Mouse (Mus musculus): ENCODE measurements around the gene Rin3.

Rin3 gene

GRCm38 (mm10) chr12:102340471-102340870 lies 57.6 kb downstream of the Rin3 start:
- DNase-seq = no peak

DNA sequence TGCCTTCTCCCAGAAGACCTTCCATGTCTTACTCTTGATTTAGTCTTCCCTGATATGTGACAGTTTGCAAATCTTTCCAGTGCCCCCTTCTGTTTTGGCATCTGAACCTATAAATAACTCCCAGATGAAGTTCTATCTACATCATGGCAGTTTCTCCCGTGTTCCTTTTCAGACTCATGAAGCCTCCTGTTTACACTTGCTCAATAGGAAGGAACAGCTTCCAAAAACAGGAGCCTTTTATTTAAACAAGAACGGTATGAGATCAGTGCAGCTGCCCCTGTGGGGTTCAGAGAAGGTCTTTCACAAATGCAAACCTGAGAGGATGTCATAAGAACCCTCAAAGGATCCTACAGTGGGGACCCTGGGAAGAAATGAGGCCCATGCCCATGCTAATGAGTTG lies 59.3 kb downstream of the Rin3 start:
- DNase-seq = no peak

GRCm38 (mm10) chr12:102342602-102343001 lies 59.8 kb downstream of the Rin3 start:
- no peak for DNase-seq

DNA sequence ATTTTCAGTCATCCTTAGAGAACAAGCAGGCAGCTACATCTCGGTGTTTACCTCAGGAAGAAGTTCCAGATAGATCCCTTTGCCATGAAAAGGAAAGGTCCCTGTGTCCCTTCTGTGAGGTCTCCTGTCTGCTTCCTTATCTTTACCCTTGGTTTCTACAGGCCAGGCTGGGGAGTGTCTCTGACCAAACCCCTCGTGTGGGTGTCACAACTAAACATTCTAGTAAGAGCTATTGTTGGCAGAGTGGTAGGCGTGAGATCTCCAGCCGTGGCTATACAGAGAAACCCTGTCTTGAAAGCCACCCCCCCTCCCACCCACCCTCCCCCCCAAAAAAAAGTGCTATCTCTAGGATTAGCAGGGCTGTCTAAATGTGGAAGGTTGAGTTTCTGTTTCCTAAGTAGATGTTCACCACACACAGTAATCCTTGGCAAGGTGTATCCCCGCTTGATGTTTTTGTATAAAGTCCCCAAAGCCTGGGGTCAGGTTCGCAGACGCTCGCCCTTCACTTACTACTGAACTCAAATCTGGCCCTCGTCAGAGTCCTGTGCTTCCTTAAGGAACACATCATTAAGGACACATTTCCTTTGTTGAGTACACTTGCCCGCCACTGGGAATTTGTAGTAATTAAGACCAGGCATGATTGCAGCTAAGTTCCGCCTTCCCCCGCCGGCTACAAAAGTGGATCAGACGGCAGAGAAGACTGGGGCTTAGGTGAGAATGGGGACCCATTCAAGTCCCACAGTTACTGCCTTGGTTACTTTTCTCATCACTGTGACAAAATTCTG lies 62.4 kb downstream of the Rin3 start:
- no peak for DNase-seq

- peak; percentile 72 for DNase-seq
Observed at GRCm38 (mm10) chr12:102346507-102346906, 63.7 kb downstream of the Rin3 start.

- DNase-seq = no peak
Observed at GRCm38 (mm10) chr12:102348447-102348846, 65.6 kb downstream of the Rin3 start.

GRCm38 (mm10) chr12:102350997-102351396 lies 68.1 kb downstream of the Rin3 start:
- no peak for DNase-seq

DNA sequence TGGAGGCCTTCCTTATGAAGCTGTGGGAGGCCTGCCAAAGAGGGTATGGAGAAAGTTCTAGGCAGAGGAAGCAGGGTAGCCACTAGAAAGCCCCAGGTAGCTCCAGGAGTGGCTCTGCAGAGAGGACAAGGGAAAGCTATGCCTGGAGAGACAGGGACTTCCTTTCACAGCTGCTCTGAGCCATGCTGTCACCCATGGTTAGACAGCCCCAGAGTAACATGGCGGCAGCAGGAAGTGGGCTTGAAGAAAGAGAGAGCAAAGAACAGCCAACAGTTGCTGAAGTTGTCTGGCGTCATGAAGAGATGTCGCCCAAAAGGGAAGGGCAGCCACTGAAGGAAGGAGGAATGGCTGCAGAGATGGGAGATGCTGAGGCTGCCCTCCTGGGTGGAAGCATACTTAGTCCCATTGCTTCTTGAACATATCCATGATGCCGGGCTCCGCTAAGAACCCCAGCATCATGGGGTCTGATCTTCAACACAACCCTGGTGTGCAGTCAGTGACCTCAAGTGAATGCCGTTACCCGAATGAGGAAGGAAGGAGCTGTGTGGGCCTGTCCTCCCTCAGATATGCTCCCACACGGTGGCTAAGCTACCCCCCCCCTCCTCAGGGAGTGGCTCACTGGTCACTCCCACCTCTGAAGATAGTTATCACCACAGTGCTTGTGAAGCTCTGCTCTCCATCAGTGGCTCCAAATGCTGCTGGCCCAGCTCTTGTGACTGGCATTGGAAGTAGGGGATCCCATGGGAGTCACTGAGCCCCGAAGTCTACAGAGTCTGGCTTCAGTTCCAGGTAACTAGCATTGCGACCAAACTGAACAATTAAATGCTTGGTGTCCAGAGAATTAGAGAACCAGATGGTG lies 71.5 kb downstream of the Rin3 start:
- DNase-seq = no peak

- no peak for DNase-seq
Observed at GRCm38 (mm10) chr12:102355784-102356183, 72.9 kb downstream of the Rin3 start.

DNA sequence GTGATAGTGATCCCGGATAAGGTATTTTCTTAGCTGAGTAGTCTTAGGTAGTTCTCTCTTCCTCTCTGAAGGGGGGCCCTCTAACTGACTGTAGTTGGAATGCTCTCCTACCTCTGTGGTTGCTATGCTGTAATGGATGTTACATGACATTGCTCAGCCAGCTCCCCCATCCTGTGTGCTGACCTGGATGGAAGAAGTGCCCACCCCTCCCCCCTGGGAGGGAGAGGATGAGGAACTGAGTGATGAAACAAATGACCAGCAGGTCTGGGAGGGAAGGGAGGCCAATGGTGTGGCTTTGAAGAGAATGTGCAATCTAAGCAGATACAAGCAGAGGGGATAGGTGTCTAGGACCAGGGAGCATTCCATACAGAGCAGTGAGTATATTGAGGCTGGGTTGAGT lies 73.9 kb downstream of the Rin3 start:
- no peak for DNase-seq

DNA sequence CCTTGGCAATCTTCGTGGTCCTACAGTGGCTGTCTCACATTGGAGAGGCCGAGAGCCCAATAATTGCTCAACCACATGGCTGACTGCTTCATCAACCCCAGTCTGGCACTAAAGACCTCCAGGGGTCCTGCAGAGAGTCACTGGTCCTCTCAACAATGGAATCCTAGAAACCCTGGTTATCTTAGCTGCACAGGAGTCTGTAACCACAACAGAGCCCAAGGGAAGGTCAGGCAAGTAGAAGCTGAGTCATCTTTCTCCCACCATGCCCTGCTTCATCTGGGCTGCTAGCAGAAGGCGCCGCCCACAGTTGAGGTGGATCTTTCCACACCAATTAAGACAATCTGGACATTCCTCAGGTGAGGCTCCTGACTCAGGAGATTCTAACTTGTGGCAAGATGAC lies 76.5 kb downstream of the Rin3 start:
- DNase-seq = no peak

GRCm38 (mm10) chr12:102361189-102362161 lies 78.6 kb downstream of the Rin3 start:
- DNase-seq = no peak

DNA sequence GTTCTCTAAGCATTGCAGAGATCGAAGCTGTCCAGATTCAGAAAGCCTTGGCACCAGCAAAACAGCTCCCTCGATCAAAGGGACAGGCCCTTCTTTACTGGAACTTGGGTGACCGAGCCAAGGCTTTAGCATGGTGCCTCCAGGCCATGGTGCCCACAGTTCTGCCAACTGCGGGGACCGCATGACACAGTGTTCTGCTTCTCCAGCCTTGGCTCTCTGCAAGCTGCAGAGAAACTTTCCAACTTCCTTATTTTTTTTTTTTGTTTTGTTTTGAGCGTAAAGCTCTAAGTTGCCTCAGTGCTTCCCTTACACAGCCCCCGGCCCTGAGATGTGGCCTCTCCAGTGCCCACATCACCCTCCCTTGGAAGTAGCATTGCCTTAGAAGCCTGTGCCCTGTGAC lies 82.2 kb downstream of the Rin3 start:
- DNase-seq = no peak

DNA sequence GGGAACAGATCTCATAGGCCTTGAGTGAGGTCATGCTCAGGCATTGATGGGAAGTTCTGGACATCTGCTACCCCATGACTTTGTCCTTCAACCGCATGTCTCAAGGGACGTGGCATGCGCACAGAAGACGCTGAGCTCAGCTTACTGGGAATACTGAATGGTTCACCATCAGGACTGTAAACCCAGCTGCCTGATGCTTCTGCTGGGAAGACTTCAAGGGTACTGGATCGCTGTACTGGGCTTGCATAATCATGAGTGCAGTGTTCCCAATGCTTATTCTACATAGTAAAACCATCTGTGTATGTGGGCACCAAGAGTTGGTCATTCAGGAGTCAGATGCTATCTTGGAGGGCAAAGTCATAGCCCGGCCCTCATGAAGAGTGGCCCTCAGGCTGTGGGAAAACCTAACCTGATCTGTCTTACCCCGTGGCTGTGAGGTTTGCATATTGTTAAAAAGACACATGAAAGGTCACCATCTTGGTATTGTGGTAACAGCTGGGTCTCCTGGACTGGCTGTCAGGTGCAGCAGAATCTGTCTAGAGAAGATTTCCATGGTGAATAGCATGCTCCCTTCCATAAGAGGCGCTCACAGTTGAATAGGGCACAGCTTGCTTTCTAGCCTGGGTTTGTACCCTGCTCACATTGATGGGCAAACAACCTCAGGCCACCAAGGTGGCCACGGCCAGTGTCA lies 83.4 kb downstream of the Rin3 start:
- DNase-seq = no peak

GRCm38 (mm10) chr12:102367075-102367474 lies 84.2 kb downstream of the Rin3 start:
- DNase-seq = no peak

- no peak for DNase-seq
Observed at GRCm38 (mm10) chr12:102368066-102368465, 85.2 kb downstream of the Rin3 start.

- no peak for DNase-seq
Observed at GRCm38 (mm10) chr12:102368556-102368955, 85.7 kb downstream of the Rin3 start.

DNA sequence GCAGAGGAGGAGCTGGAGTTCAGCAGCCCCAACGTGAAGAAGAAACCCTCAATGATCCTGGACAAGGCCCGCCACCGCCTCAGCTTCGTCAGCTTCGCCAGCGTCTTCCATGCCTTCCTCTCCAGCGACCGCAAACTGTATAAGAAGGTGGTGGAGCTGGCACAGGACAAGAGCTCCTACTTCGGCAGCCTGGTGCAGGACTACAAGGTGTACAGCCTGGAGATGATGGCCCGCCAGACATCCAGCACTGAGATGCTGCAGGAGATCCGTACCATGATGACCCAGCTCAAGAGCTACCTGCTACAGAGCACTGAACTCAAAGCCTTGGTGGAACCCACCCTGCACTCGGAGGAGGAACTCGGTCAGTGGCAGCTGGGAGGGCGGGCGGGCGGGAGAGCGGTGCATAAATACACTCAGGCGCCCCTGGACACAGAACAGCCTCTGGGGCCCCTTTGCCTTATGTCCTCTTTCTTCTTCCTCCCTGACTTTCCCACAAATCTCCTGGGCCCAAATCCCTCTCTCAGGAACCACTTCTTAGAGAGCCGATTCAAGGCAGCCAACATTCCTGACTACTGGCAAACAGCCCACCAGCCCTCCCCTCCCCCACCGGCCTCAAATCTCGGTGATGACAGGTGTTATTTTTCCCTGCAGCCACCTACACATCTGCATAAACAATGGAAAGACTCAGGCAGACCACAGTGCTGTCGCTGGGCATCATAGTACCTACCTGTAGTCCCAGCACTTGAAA lies 86.8 kb downstream of the Rin3 start:
- no peak for DNase-seq

GRCm38 (mm10) chr12:102370931-102371500 lies 88.2 kb downstream of the Rin3 start:
- DNase-seq = no peak

GRCm38 (mm10) chr12:102372322-102372721 lies 89.5 kb downstream of the Rin3 start:
- no peak for DNase-seq

DNA sequence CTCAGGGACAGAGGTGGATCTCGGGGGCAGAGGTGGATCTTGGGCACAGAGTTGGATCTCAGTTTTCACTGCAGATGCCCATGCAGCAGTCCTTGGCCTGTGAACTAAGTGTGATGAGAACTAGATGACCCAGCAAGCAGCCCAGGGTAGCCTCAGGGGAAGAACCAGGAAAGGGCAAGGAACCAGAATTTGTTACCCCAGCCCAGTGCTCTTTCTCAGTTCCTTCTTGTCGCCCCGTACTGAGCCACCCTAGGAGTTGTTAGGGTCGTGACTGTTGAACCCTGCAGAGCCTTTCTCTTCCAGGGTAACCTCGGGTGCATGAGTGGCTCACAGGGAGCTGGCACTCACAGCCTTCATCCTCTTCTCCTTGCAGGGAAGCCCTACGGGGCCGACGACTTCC lies 99.3 kb downstream of the Rin3 start:
- no peak for DNase-seq
